12 mouse cellular contexts compared by ENCODE assay signal in genomic region chr5:74205509-74205908, GRCm38 (mm10). TPM values are rescaled to one million over a fixed set of nuclear protein-coding genes. Genes with fewer than 3 reads are reported as not detected.
DNase-seq lines count a peak whose midpoint lies in the region; ATAC-seq and TF ChIP-seq lines count a peak whose summit lies in the region.
"Had no signal": no experiment of that assay in that cellular context is flagged by ENCODE, and none has a peak within 500 bp of the region (broad histone marks: within the 10 kb centered on the region; RNA-seq: fewer than 3 reads in every experiment).

No protein-coding gene starts in this region.

- TF ChIP-seq CTCF in midbrain, postnatal 0 days (IDR thresholded peaks at IDR 0.05), result no peak

- 55% methylated on average over 8 of the region's 8 CpGs for WGBS in limb, embryonic 11.5 days
- WGBS in midbrain, postnatal 0 days, result 43% methylated on average over 8 of the region's 8 CpGs

- H3K27me3 ChIP-seq in limb, embryonic 11.5 days (ENCODE audit: control insufficient read depth, insufficient read depth, low read length), result no peaks in the 10 kb centered on the region
- H3K27me3 ChIP-seq in midbrain, postnatal 0 days (ENCODE audit: insufficient read depth, low read length), result no peaks in the 10 kb centered on the region

- no peak overlapping the region for H3K4me2 ChIP-seq in limb, embryonic 11.5 days (ENCODE audit: low read depth, severe bottlenecking)
- H3K4me2 ChIP-seq in midbrain, postnatal 0 days (ENCODE audit: low read depth, low read length, poor library complexity, severe bottlenecking), result no peak overlapping the region

- H3K9me3 ChIP-seq in limb, embryonic 11.5 days (ENCODE audit: control insufficient read depth, low read length), result no peaks in the 10 kb centered on the region
- H3K9me3 ChIP-seq in midbrain, postnatal 0 days (ENCODE audit: low read length), result no peaks in the 10 kb centered on the region

- no peak for ATAC-seq in limb, embryonic 11.5 days (ENCODE audit: insufficient number of reproducible peaks, low FRiP score, low TSS enrichment, low read depth)
- ATAC-seq in CD4-positive, CD25-positive, alpha-beta regulatory T cell, adult 4 months, result no peak
- no peak for ATAC-seq in midbrain, postnatal 0 days (ENCODE audit: low FRiP score)

- H3K9ac ChIP-seq in limb, embryonic 11.5 days (ENCODE audit: low read length), result no peak overlapping the region
- no peak overlapping the region for H3K9ac ChIP-seq in midbrain, postnatal 0 days (replicated peaks; ENCODE audit: low read length, poor library complexity, severe bottlenecking)

- peak; percentile 61 for DNase-seq in embryo, embryonic 10 days (ENCODE audit: low spot score)
- DNase-seq in embryo, embryonic 9.5 days (ENCODE audit: extremely low spot score), result no peak
- peak; percentile 39 for DNase-seq in layer of hippocampus, adult 11-12 months (ENCODE audit: low spot score)
- no peak for DNase-seq in layer of hippocampus, postnatal 36 days
- DNase-seq in adrenal gland, postnatal 14 days, result peak; percentile 75
- DNase-seq in limb, embryonic 11.5 days (ENCODE audit: low spot score), result peak; percentile 44
- no peak for DNase-seq in midbrain, postnatal 0 days (ENCODE audit: low spot score)
- DNase-seq: lung, postnatal 4 days; right cerebral cortex, postnatal 4 days; thymus, postnatal 25 days had no signal

- H3K36me3 ChIP-seq in limb, embryonic 11.5 days (ENCODE audit: control insufficient read depth, insufficient read depth, low read length), result no peaks in the 10 kb centered on the region
- no peaks in the 10 kb centered on the region for H3K36me3 ChIP-seq in midbrain, postnatal 0 days (ENCODE audit: insufficient read depth, low read length)

- no peak overlapping the region for H3K4me3 ChIP-seq in limb, embryonic 11.5 days (ENCODE audit: low read depth, low read length)
- H3K4me3 ChIP-seq in midbrain, postnatal 0 days (ENCODE audit: low read depth, low read length), result no peak overlapping the region
- H3K4me3 ChIP-seq: myocyte had no signal

- peaks cover 17% of the 10 kb centered on the region for H3K4me1 ChIP-seq in limb, embryonic 11.5 days (ENCODE audit: control insufficient read depth, insufficient read depth, low read length)
- no peaks in the 10 kb centered on the region for H3K4me1 ChIP-seq in midbrain, postnatal 0 days (ENCODE audit: insufficient read depth, low read length)

- no peak overlapping the region for H3K27ac ChIP-seq in limb, embryonic 11.5 days (replicated peaks; ENCODE audit: low read depth, low read length)
- H3K27ac ChIP-seq in midbrain, postnatal 0 days (ENCODE audit: low read depth, low read length), result no peak overlapping the region

RNA-seq across cellular contexts. Expression of gene Rasl11b, which starts 10.4 kb away (rescaled TPM):
- total RNA-seq in layer of hippocampus, postnatal 36 days (2021), result 10 to 100 TPM; 72.7 to 74.2 TPM
- 16.0 and 17.8 TPM in 2 replicates for total RNA-seq in adrenal gland, postnatal 14 days (2021)
- polyA plus RNA-seq in limb, embryonic 11.5 days (2014; fragmentation: Nextera tagmentation; extraction: Ambion mirVana), result 112 and 118 TPM in 2 replicates
- 1 to 10 TPM; 3.4 to 5.0 TPM for polyA plus RNA-seq in CD4-positive, CD25-positive, alpha-beta regulatory T cell, adult 4 months (2017; shearing (Covaris generic))
- 2.6 TPM in 2 replicates for total RNA-seq in midbrain, postnatal 0 days (2014; rRNA removed)
- polyA plus RNA-seq in midbrain, postnatal 0 days (2015; fragmentation: Nextera tagmentation; extraction: Ambion mirVana), result 9.2 and 10.6 TPM in 2 replicates

Comparison
In these comparisons a context has a peak if more than half of its experiments do, and no peak if none do; other contexts are left out.
1. DNase-seq: peak in embryo, embryonic 10 days (single experiment), layer of hippocampus, adult 11-12 months (single experiment), adrenal gland, postnatal 14 days (single experiment) and limb, embryonic 11.5 days (single experiment); none in embryo, embryonic 9.5 days (single experiment), layer of hippocampus, postnatal 36 days (0 of 2) and midbrain, postnatal 0 days (single experiment).